Mouse (Mus musculus) neural tube, embryonic 12.5 days (tissue): ENCODE results near the gene Rnf43. TPM values are rescaled to one million over a fixed set of nuclear protein-coding genes. Genes with fewer than 3 reads are reported as not detected.

Source experiments
- ATAC-seq: fragments of 200-750 bp; cut with Nextera tagmentation; 2 replicates; pipeline ENCODE4 v1.8.0; 2017; ENCODE audit warnings: low read depth, mild to moderate bottlenecking, moderate TSS enrichment, moderate library complexity; ENCODE audit not compliant: low FRiP score
- H3K27ac ChIP-seq: fragments of 300-500 bp; sonication (generic); 2 replicates; pipeline ENCODE4 v1.5.1; 2016
- H3K27me3 ChIP-seq: fragments of 300-500 bp; sonication (generic); replicated peaks from 2 replicates; pipeline ENCODE4 v1.6.1; 2016; ENCODE audit warnings: mild to moderate bottlenecking
- H3K36me3 ChIP-seq: fragments of 300-500 bp; sonication (generic); 2 replicates; pipeline ENCODE4 v1.6.1; 2016; ENCODE audit warnings: mild to moderate bottlenecking
- H3K4me1 ChIP-seq: fragments of 300-500 bp; sonication (generic); 2 replicates; pipeline ENCODE4 v1.6.1; 2016
- H3K4me2 ChIP-seq: fragments of 300-500 bp; sonication (generic); replicated peaks from 2 replicates; pipeline ENCODE4 v1.6.1; 2016; ENCODE audit warnings: mild to moderate bottlenecking
- H3K4me3 ChIP-seq: fragments of 300-500 bp; sonication (generic); 2 replicates; pipeline ENCODE4 v1.5.1; 2016
- H3K9ac ChIP-seq: fragments of 300-500 bp; sonication (generic); 2 replicates; pipeline ENCODE4 v1.6.1; 2016; ENCODE audit warnings: mild to moderate bottlenecking
- H3K9me3 ChIP-seq: fragments of 300-500 bp; sonication (generic); 2 replicates; pipeline ENCODE4 v1.6.1; 2016; ENCODE audit warnings: mild to moderate bottlenecking
- WGBS: fragments of 180-500 bp; shearing (Covaris S2); methylation state at CpG from one replicate; pipeline ENCODE4 v1.1.7; 2016; 5-methylcytosine and 5-hydroxymethylcytosine counted together
- polyA plus RNA-seq: library from polyadenylated mRNA; unstranded; fragments of >200 nt; fragmentation: Nextera tagmentation; extraction: Ambion mirVana; gene quantifications from 2 replicates; pipeline ENCODE4 v1.2.1, GENCODE M21; 2016

Rnf43 gene
- polyA plus RNA-seq, 1 experiment from 2014 or later, result 0.57 TPM

GRCm38 (mm10) chr11:87735691-87736090 is 73.2 kb downstream of the Rnf43 start:
- peak overlapping the region; percentile 98; the same call in 1 of the 2 replicates for H3K4me2 ChIP-seq
- peaks cover 15% of the 10 kb centered on the region; the same call in 1 of the 2 replicates for H3K36me3 ChIP-seq
- no peak overlapping the region for H3K4me3 ChIP-seq
- no peak for ATAC-seq
- 89% methylated on average over 6 of the region's 6 CpGs for WGBS
- peaks cover 17% of the 10 kb centered on the region; the same call in 1 of the 2 replicates for H3K4me1 ChIP-seq
- no peaks in the 10 kb centered on the region for H3K9me3 ChIP-seq
- 0 out of 2 replicates have a peak, but pooled peaks cover 7% of the 10 kb centered on the region for H3K27me3 ChIP-seq
- H3K9ac ChIP-seq, result no peak overlapping the region
- H3K27ac ChIP-seq, result no peak overlapping the region

DNA sequence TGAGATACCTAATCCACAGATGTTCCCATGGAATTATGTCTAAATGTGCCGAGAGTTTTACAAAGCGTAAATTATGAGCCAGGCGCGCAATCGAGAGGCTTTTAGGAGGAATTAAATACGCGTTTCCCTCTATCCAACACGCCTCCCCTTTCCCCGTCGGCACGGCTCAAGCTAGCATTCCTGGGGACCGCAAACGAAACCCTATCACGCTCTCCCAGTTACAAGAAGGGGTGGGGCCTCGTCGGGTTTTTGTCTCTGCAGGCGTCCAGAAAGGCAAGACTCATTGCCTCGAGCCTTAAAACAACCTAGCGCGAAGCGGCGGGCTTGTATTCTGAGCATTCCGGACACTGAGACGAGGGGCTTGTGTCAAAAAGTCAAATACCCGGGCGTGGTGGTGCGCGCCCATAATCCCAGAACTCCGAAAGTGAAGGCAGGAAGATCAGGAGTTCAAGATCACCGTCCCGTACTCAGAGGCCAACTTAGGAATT is 74.2 kb downstream of the Rnf43 start:
- peak overlapping the region; percentile 79 for H3K4me3 ChIP-seq
- H3K36me3 ChIP-seq, result peaks cover 20% of the 10 kb centered on the region
- ATAC-seq, result peak; percentile 74
- peak overlapping the region; percentile 41 for H3K9ac ChIP-seq
- 3% methylated on average over 31 of the region's 31 CpGs for WGBS
- H3K4me1 ChIP-seq, result peaks cover 17% of the 10 kb centered on the region; the same call in 1 of the 2 replicates
- no peaks in the 10 kb centered on the region for H3K9me3 ChIP-seq
- 0 out of 2 replicates have a peak, but pooled peaks cover 7% of the 10 kb centered on the region for H3K27me3 ChIP-seq
- no peak overlapping the region for H3K27ac ChIP-seq
- peak overlapping the region; percentile 98 for H3K4me2 ChIP-seq

DNA sequence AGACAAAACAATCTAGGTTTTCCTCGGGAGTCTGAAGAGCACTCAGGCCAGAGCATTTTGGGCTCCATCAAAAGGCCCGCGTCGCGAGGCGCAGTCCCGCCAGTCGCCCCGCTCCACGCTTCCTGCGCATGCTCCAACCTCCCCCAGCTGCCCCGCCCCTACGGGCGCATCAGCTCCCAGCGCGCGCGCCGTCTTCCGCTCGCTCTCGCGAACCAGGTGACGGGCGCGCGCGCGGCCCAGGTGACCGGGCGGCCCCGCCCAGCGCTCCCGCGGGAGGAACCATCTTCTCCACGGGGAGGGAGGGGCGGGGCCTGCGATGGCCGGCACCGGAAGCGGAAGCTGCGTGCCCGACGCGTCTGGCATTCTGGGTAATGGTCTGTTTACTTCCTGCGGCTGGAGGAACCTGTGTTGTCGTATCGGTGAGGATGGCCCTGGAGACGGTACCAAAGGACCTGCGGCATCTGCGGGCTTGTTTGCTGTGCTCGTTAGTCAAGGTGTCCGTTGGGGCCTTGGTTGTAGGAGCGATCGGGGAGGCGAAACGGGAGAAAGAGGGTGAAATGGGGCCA is 74.7 kb downstream of the Rnf43 start, which contains the start of gene Supt4a:
Supt4a (plus strand) TSS at position 378 of the 566 bp plus-strand sequence.
- Histone ChIP-seq H3K9ac (peak within 1 kb of the TSS; percentile 83), H3K27ac (no peak within 1 kb of the TSS), H3K4me1 (peaks cover 17% of the 10 kb centered on the region; the same call in 1 of the 2 replicates), H3K36me3 (peaks cover 26% of the 10 kb centered on the region), H3K9me3 (no peaks in the 10 kb centered on the region), H3K27me3 (0 out of 2 replicates have a peak, but pooled peaks cover 7% of the 10 kb centered on the region), H3K4me2 (peak within 1 kb of the TSS; percentile 98), H3K4me3 (peak within 1 kb of the TSS; percentile 79)
- peak; percentile 96 for ATAC-seq
- WGBS, result under 1% methylated on average over 57 of the region's 57 CpGs

GRCm38 (mm10) chr11:87743691-87744090 is 81.2 kb downstream of the Rnf43 start:
- Histone ChIP-seq H3K36me3 (peaks cover 51% of the 10 kb centered on the region), H3K27me3 (no peaks in the 10 kb centered on the region), H3K27ac (no peak overlapping the region), H3K4me2 (no peak overlapping the region), H3K9ac (no peak overlapping the region), H3K9me3 (no peaks in the 10 kb centered on the region), H3K4me1 (no peaks in the 10 kb centered on the region), H3K4me3 (no peak overlapping the region)
- ATAC-seq, result no peak
- WGBS, result 96% methylated on average over 3 of the region's 3 CpGs

GRCm38 (mm10) chr11:87744964-87745363 is 82.4 kb downstream of the Rnf43 start:
- WGBS, result 87% methylated on average over 4 of the region's 4 CpGs
- ATAC-seq, result no peak

DNA sequence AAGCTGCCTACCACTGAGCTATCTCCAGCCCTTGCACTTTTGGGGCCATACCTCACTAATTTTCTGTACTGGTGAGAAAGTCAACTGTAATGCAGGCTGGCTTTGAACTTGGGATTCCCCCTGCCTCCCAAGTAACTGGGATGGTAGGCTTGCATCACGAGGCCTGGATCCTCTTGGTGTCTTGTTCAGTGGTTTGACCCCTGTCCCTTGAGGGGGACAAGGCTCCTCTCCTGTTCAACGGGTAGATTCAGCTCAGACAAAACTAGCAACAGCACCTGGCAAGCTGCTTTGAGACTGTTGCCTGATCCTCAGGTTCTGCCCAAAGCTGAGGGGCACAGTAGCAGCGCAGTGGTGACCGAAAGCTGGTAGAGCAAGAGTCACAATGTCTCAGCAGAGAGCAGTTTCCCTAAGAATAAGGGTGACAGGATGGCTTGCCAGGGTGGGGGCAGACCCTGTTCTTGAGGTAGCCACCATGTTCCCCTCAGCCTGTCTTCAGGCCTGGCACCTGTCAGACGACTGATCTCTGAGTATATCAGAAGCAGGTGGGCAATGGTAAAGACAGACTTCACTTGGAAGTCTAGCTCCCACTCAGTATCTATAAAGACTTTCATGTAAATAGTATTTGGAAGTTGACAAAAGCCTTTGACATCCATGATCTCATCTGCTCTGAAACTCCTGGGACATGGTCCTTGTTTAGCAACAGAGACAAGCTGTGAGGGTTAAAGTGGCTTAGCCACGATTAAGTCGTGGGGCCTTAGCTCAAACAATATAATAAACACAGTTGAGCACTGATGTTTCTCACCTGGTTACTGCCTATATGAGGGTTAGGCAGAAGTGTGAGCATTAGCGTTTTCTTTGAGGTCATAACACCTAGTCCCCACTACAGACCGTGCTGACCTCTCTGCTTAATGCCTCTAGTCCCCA is 83.4 kb downstream of the Rnf43 start:
- Histone ChIP-seq H3K9me3 (no peaks in the 10 kb centered on the region), H3K27me3 (no peaks in the 10 kb centered on the region), H3K27ac (no peak overlapping the region), H3K4me2 (no peak overlapping the region), H3K4me1 (no peaks in the 10 kb centered on the region), H3K36me3 (peaks cover 34% of the 10 kb centered on the region), H3K4me3 (no peak overlapping the region), H3K9ac (no peak overlapping the region)
- no peak for ATAC-seq
- 75% methylated on average over 9 of the region's 9 CpGs for WGBS

More at GRCm38 (mm10) chr11:87744964-87745363, 82.4 kb downstream of the Rnf43 start:
- no peaks in the 10 kb centered on the region for H3K4me1 ChIP-seq
- H3K4me3 ChIP-seq, result no peak overlapping the region
- H3K9me3 ChIP-seq, result no peaks in the 10 kb centered on the region
- no peak overlapping the region for H3K4me2 ChIP-seq
- H3K36me3 ChIP-seq, result peaks cover 43% of the 10 kb centered on the region
- H3K27ac ChIP-seq, result no peak overlapping the region
- H3K27me3 ChIP-seq, result no peaks in the 10 kb centered on the region
- H3K9ac ChIP-seq, result no peak overlapping the region

DNA sequence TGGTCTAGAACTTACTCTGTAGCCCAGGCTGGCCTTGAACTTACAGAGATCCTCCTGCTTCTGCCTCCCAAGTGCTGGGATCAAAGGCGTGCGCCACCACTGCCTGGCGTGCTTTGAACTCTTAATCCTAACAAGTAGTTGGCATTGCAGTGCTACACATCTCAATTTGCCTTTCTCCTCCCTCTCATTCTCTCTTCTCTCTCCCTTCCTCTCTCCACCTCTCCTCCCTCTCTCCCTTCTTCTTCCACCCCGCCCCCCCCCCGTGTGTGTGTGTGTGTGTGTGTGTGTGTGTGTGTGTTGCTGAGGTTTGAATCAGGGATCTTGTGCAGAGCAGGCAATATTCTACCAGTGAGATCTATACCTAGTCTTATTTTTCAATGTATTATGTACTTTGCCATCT is 84.8 kb downstream of the Rnf43 start:
- no peak overlapping the region for H3K9ac ChIP-seq

GRCm38 (mm10) chr11:87747716-87748115 is 85.2 kb downstream of the Rnf43 start:
- no peaks in the 10 kb centered on the region for H3K9me3 ChIP-seq
- no peak overlapping the region for H3K9ac ChIP-seq
- no peak overlapping the region for H3K4me3 ChIP-seq
- no peak overlapping the region for H3K27ac ChIP-seq
- WGBS, result 93% methylated on average over 7 of the region's 7 CpGs
- no peaks in the 10 kb centered on the region for H3K4me1 ChIP-seq
- H3K27me3 ChIP-seq, result no peaks in the 10 kb centered on the region
- no peak overlapping the region for H3K4me2 ChIP-seq
- ATAC-seq, result no peak
- H3K36me3 ChIP-seq, result peaks cover 21% of the 10 kb centered on the region

More for the DNA sequence above, 84.8 kb downstream of the Rnf43 start:
- 91% methylated on average over 4 of the region's 5 CpGs for WGBS
- Histone ChIP-seq H3K9me3 (no peaks in the 10 kb centered on the region), H3K4me2 (no peak overlapping the region), H3K4me3 (no peak overlapping the region), H3K27ac (no peak overlapping the region), H3K27me3 (no peaks in the 10 kb centered on the region), H3K36me3 (peaks cover 25% of the 10 kb centered on the region), H3K4me1 (no peaks in the 10 kb centered on the region)
- ATAC-seq, result no peak

GRCm38 (mm10) chr11:87748132-87749119 is 85.9 kb downstream of the Rnf43 start:
- WGBS, result 35% methylated on average over 19 of the region's 19 CpGs
- H3K4me1 ChIP-seq, result no peaks in the 10 kb centered on the region
- H3K27me3 ChIP-seq, result no peaks in the 10 kb centered on the region
- H3K4me2 ChIP-seq, result no peak overlapping the region
- H3K27ac ChIP-seq, result no peak overlapping the region
- peaks cover 16% of the 10 kb centered on the region for H3K36me3 ChIP-seq
- no peak for ATAC-seq
- no peak overlapping the region for H3K9ac ChIP-seq
- H3K9me3 ChIP-seq, result no peaks in the 10 kb centered on the region
- H3K4me3 ChIP-seq, result no peak overlapping the region

DNA sequence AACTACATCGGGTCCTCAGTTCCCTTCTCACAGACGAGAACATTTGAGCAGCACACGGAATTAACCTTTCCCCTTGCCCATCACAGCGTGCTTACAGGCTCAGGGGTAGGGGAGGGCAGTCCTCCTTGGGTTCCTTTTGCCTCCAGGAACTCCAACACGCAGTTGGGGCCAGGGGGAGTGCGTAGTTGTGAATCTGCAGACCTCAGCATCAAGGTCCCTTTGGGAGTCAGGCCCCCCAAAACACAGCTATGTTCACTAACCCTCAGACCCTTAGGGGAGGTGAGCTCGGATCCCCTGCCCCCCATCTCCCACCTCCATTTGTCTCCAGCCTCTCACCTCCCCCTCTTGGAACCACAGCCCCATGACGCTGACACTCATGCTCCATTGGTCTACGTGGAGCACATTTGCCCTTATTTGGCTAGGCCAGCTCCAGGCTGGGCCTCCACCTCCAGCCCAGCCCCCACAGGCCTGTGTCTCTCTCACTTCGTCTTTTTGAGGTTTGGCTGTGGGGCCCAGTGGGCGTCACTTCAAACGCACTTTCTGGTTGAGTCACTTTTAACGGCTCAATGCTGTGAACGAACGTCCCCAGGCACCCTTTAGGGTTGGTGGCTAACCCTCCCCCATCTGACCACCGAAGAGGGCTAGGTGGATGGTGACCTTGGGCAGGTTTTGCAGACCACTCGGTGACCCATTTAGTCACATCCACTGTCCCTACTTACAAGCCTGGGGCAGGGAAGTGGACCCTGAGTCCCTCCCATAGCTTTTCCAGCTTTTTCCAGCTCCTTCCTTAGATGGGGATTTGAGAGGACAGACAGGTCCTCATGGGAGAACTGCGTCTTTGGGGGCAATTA is 86.9 kb downstream of the Rnf43 start:
- Histone ChIP-seq H3K27ac (no peak overlapping the region), H3K36me3 (peaks cover 10% of the 10 kb centered on the region), H3K4me3 (no peak overlapping the region), H3K27me3 (no peaks in the 10 kb centered on the region), H3K9ac (no peak overlapping the region), H3K9me3 (no peaks in the 10 kb centered on the region), H3K4me2 (no peak overlapping the region), H3K4me1 (no peaks in the 10 kb centered on the region)
- WGBS, result 61% methylated on average over 18 of the region's 18 CpGs
- no peak for ATAC-seq

DNA sequence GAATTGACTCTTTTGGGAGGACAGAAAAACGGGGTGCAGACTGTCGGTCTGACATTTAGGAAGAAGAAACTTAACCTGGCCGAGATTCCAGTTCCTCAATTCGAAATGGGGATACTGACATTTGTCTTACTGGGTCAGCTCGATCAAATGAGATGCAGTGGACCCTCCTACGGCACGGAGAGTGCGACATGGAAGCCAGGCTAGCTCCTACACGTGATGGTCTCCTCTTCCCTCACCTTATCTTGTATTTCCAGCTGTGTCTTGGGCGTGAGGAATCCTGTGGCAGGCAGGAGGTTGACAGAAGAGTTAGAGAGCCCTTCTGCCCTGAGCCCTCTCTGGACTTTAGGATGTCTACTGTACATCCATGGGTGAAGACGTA is 87.5 kb downstream of the Rnf43 start:
- Histone ChIP-seq H3K4me1 (no peaks in the 10 kb centered on the region), H3K27ac (no peak overlapping the region), H3K9ac (no peak overlapping the region), H3K36me3 (peaks cover 3% of the 10 kb centered on the region), H3K4me2 (no peak overlapping the region), H3K4me3 (no peak overlapping the region), H3K9me3 (no peaks in the 10 kb centered on the region), H3K27me3 (no peaks in the 10 kb centered on the region)
- ATAC-seq, result no peak
- 84% methylated on average over 11 of the region's 11 CpGs for WGBS
